Mouse (Mus musculus) bone marrow macrophage, adult 2 months (primary cell): ENCODE measurements around the gene Rplp2. TPM values are rescaled to one million over a fixed set of nuclear protein-coding genes. Genes with fewer than 3 reads are reported as not detected.
A peak's percentile ranks its signal among the peaks of the same experiment; 100 is the strongest.

Experiments used
- H3K27ac ChIP-seq: 2 replicates; pipeline ENCODE4 v1.5.1; 2012; ENCODE audit warnings: low read depth, low read length; ENCODE audit not compliant: insufficient read depth
- H3K4me1 ChIP-seq: 2 replicates; pipeline ENCODE4 v1.6.1; 2012; ENCODE audit warnings: low read length; ENCODE audit not compliant: control insufficient read depth, insufficient read depth
- H3K4me3 ChIP-seq: 2 replicates; pipeline ENCODE4 v1.5.1; 2012; ENCODE audit warnings: mild to moderate bottlenecking, low read length, moderate library complexity; ENCODE audit not compliant: insufficient read depth
- CTCF ChIP-seq: IDR thresholded peaks from 2 replicates; pipeline ENCODE4 v1.5.1; 2012; ENCODE audit warnings: low read depth, mild to moderate bottlenecking, low read length, moderate library complexity
- POLR2A ChIP-seq: IDR thresholded peaks from 2 replicates; pipeline ENCODE4 v1.6.1; 2012; ENCODE audit warnings: mild to moderate bottlenecking, low read depth, low read length, borderline replicate concordance
- polyA plus RNA-seq: library from polyadenylated mRNA; stranded (reverse); fragments of >200 nt; gene quantifications from 2 replicates; pipeline ENCODE4 v1.2.4, GENCODE M21; 2012; ENCODE audit not compliant: missing spikeins, insufficient read depth, insufficient read length

Rplp2 gene
- polyA plus RNA-seq, 1 experiment: 2,115 TPM

DNA sequence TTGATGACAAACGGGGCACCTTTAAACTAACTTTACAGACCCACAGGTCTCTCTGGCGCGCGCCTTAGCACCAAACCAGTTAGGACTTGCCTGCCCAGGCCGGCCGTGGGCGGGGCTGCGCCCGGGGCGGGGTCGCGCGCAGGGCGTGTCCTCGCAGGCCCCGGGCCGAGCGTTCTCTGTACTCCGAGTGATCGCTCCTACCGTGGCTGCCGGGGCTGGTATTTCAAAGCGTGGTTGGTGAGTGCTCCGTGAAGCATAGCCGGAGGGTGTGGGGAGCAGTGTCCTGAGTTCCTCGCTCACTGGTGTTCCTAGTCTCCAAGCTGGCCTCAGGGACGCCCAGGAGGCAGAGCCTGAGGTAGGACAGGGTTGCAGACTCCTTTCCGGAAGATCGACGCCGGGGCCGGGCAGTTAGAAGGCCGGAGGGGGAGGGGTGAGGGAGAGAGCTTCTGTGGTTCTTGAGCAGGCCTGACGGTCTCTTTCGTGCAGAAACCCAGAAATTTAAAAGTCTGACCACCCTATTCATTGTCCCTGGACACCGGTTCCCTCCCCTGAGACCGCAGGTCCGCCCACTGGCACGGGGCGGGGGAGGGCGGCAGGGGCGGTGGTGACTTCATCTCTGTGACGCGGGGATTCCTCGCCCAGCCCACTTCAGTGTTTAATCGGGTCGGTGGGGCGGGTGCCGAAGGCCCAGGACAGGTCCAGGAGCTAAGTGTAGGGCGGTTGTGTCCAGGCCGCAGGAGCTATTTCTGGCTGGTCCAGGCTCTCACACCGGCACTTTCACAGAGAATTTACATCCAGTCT lies 20.3 kb downstream of the Rplp2 start, which contains the start of gene Cd151:
Gene Cd151, plus strand, starts transcription at position 163 of the 801 bp plus-strand sequence.
- no peak for TF ChIP-seq POLR2A
- TF ChIP-seq CTCF: no peak
- peak within 1 kb of the TSS; percentile 75 for H3K4me3 ChIP-seq
- H3K4me1 ChIP-seq: peaks cover 69% of the 10 kb centered on the region
- peak within 1 kb of the TSS; percentile 88 for H3K27ac ChIP-seq

GRCm38 (mm10) chr7:141468164-141468521 lies 21.0 kb downstream of the Rplp2 start:
- TF ChIP-seq POLR2A: no peak
- no peak for TF ChIP-seq CTCF
- Histone ChIP-seq H3K4me1 (peaks cover 64% of the 10 kb centered on the region), H3K27ac (peak overlapping the region; percentile 88)

DNA sequence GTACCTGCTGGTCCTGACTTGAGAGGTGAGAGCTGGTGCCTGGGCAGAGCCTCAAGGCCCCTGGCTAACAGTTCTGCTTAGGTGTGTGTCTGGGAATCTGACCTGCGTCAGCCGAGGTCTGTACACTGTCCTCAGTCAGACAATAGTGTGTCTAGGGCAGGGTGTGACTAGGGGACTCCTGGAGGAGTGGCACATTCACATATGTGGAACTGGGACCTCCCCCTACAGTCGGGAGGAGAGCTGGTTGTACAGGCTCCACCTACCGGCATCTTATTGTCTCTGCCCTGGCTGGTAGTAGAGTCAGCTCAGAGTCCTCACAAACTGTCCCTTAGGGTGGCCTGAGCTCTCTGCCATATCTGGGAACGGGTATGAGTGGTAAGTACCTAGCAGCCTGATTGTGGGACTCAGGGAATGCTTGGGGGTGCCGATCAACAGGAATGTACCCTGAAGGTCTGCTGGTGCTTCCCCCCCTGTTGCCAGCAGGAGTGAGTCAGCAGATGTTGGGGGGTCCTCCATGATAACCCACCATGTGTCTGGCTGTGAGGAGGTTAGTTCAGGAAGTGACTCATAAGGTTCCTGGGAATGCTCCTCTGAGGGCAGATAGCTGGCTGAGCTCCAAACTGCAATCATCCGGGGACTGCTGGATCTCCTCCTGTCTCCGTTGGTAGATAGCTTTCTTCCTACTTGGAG lies 21.5 kb downstream of the Rplp2 start:
- H3K4me1 ChIP-seq: peaks cover 62% of the 10 kb centered on the region
- H3K4me3 ChIP-seq: peak overlapping the region; percentile 75
- peak overlapping the region; percentile 88 for H3K27ac ChIP-seq
- TF ChIP-seq CTCF: no peak
- no peak for TF ChIP-seq POLR2A

More at GRCm38 (mm10) chr7:141468164-141468521, 21.0 kb downstream of the Rplp2 start:
- H3K4me3 ChIP-seq: peak overlapping the region; percentile 75

GRCm38 (mm10) chr7:141469352-141469751 lies 22.2 kb downstream of the Rplp2 start:
- TF ChIP-seq CTCF (no peak), POLR2A (no peak)
- Histone ChIP-seq H3K27ac (peak overlapping the region; percentile 88), H3K4me1 (peaks cover 58% of the 10 kb centered on the region), H3K4me3 (peak overlapping the region; percentile 75)

GRCm38 (mm10) chr7:141469901-141470636 lies 22.9 kb downstream of the Rplp2 start:
- Histone ChIP-seq H3K27ac (no peak overlapping the region), H3K4me1 (peaks cover 51% of the 10 kb centered on the region), H3K4me3 (no peak overlapping the region)
- no peak for TF ChIP-seq POLR2A
- no peak for TF ChIP-seq CTCF

DNA sequence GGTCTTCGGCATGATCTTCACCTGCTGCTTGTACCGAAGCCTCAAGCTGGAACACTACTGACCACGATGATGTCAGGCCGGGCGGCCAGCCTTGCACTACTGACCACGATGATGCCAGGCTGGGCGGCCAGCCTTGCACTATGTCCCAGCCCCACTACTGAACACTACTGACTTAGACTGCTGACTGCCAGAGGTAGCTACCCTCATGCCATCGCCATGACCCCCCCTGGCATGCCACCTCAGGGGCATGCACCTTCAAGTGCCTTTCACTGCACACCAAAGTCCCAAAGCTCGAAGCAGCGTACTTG lies 23.4 kb downstream of the Rplp2 start:
- Histone ChIP-seq H3K4me3 (no peak overlapping the region), H3K27ac (no peak overlapping the region), H3K4me1 (peaks cover 48% of the 10 kb centered on the region)
- TF ChIP-seq POLR2A (no peak), CTCF (no peak)

DNA sequence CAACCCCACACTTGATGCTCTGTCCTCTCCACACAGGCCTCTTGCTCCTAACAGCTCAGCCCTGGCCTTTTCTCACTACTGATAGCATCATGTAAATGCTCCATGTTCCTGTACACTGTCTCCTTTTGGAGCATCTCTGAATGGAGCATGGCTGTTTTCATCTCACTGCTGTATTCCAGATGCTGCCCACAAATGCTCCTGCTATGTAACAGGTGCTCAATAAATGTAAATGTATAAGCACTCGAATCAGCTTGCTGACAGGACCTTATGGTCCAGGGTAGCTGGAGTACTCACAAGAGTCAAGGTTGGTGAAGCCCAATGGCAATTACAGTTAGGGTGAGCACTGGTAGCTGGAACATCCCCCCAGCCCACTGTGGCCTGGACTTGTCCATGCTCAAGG lies 24.1 kb downstream of the Rplp2 start:
- Histone ChIP-seq H3K4me3 (no peak overlapping the region), H3K4me1 (peaks cover 44% of the 10 kb centered on the region), H3K27ac (no peak overlapping the region)
- TF ChIP-seq CTCF: no peak
- no peak for TF ChIP-seq POLR2A

DNA sequence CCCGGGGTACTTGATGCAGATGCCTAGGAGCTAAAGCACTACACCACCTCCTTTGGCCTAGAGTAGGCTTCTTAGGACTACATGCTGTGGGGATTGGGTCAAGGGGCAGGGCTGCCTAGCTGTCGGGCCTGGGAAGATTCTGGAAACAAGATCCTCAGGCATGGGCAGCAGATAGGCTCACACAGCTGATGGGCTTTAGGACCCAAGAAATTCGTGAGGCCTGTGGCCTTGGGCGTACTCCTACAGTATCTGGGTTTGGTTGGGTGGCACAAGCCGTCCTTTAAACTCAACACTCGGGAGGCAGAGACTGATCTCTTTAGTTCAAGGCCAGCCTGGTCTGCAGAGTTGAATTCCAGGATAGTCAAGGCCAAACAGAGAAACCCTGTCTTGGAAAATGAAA lies 25.1 kb downstream of the Rplp2 start:
- peaks cover 35% of the 10 kb centered on the region for H3K4me1 ChIP-seq
- H3K4me3 ChIP-seq: no peak overlapping the region
- TF ChIP-seq POLR2A (no peak), CTCF (no peak)
- no peak overlapping the region for H3K27ac ChIP-seq

DNA sequence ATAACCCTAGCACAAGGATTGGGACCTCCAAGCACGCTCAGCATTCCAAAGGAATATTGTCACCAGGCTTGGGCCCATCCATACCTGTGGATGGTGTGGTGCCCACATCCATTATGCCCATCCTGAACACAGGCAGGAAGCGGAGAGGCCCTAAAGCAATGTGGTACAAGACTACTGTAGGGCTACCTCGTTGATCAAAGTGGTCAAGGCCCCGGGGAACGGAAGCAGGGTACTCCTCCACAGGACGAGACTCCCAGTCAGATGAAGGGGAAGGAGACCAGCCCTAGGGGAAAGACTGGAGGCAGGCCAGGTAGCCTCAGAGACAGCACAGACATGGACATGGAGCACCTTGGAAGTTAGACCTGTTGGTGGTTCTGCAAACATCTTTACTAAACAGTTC lies 25.6 kb downstream of the Rplp2 start:
- Histone ChIP-seq H3K27ac (no peak overlapping the region), H3K4me1 (peaks cover 40% of the 10 kb centered on the region)
- TF ChIP-seq POLR2A (no peak), CTCF (no peak)

More for the DNA sequence above, 25.6 kb downstream of the Rplp2 start:
- no peak overlapping the region for H3K4me3 ChIP-seq
